Mouse (Mus musculus) lung, embryonic 15.5 days (tissue): ENCODE results near the gene Npr3. TPM values are rescaled to one million over a fixed set of nuclear protein-coding genes. Genes with fewer than 3 reads are reported as not detected.

Experiments used
- ATAC-seq: fragments of 200-750 bp; cut with Nextera tagmentation; 2 replicates; pipeline ENCODE4 v1.8.0; 2017; ENCODE audit warnings: moderate number of reproducible peaks, borderline replicate concordance; ENCODE audit not compliant: low FRiP score, low TSS enrichment; ENCODE audit errors: extremely low read depth
- H3K27ac ChIP-seq: fragments of 300-500 bp; sonication (generic); 2 replicates; pipeline ENCODE4 v1.5.1; 2015; ENCODE audit warnings: moderate library complexity, mild to moderate bottlenecking, inconsistent platforms
- H3K27me3 ChIP-seq: fragments of 300-500 bp; sonication (generic); 2 replicates; pipeline ENCODE4 v1.6.1; 2015; ENCODE audit warnings: inconsistent platforms
- H3K36me3 ChIP-seq: fragments of 300-500 bp; sonication (generic); 2 replicates; pipeline ENCODE4 v1.6.1; 2015; ENCODE audit warnings: inconsistent platforms
- H3K4me1 ChIP-seq: fragments of 300-500 bp; sonication (generic); 2 replicates; pipeline ENCODE4 v1.6.1; 2015; ENCODE audit warnings: inconsistent platforms
- H3K4me2 ChIP-seq: fragments of 300-500 bp; sonication (generic); 2 replicates; pipeline ENCODE4 v1.6.1; 2015; ENCODE audit warnings: inconsistent platforms, mild to moderate bottlenecking, moderate library complexity
- H3K4me3 ChIP-seq: fragments of 300-500 bp; sonication (generic); 2 replicates; pipeline ENCODE4 v1.5.1; 2015; ENCODE audit warnings: mild to moderate bottlenecking, inconsistent platforms
- H3K9ac ChIP-seq: fragments of 300-500 bp; sonication (generic); 2 replicates; pipeline ENCODE4 v1.6.1; 2015; ENCODE audit warnings: inconsistent platforms
- H3K9me3 ChIP-seq: fragments of 300-500 bp; sonication (generic); 2 replicates; pipeline ENCODE4 v1.6.1; 2016; ENCODE audit warnings: inconsistent platforms
- WGBS: fragments of 180-500 bp; shearing (Covaris S2); methylation state at CpG from one replicate; pipeline ENCODE4 v1.1.7; 2015; 5-methylcytosine and 5-hydroxymethylcytosine counted together
- polyA plus RNA-seq: library from polyadenylated mRNA; unstranded; fragments of >200 nt; fragmentation: Nextera tagmentation; extraction: Ambion mirVana; gene quantifications from 2 replicates; pipeline ENCODE4 v1.2.1, GENCODE M21; 2015

Gene Npr3
- polyA plus RNA-seq: 8.4 and 9.5 TPM in 2 replicates

GRCm38 (mm10) chr15:11906571-11907531 is at the start of gene Npr3:
Npr3 (minus strand) TSS chr15:11907287.
- H3K4me3 ChIP-seq: peak within 1 kb of the TSS; percentile 62
- WGBS: under 1% methylated on average over 42 of the region's 42 CpGs
- H3K4me1 ChIP-seq: peaks cover 34% of the 10 kb centered on the region
- no peaks in the 10 kb centered on the region for H3K9me3 ChIP-seq
- peak within 1 kb of the TSS; percentile 96 for H3K4me2 ChIP-seq
- ATAC-seq: peak; percentile 23; the same call in 1 of the 2 replicates
- no peaks in the 10 kb centered on the region for H3K36me3 ChIP-seq
- H3K9ac ChIP-seq: peak within 1 kb of the TSS; percentile 38
- H3K27me3 ChIP-seq: peaks cover 8% of the 10 kb centered on the region
- H3K27ac ChIP-seq: peak within 1 kb of the TSS; percentile 87

DNA sequence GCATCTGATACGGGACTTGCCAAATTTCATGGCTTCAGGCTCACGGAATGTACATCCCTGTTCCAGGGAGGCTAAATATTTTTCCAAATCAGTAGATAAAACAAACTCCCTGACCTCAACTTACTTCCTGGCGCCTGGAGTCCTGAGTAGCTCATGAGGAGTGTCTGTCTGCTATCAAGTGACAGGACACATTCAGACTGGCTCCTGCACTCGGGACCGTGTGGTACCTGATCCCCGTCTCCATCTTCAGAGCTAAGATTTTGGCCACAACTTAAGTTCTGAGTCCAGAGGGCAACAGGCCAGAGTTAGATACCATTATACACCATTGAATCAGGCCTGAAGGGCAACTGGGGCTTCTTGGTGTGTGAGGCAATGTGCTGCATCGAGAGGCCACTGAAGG is 49.0 kb upstream of the Npr3 start:
- H3K36me3 ChIP-seq: no peaks in the 10 kb centered on the region
- ATAC-seq: no peak
- no peaks in the 10 kb centered on the region for H3K4me1 ChIP-seq
- no peak overlapping the region for H3K27ac ChIP-seq
- H3K9ac ChIP-seq: no peak overlapping the region
- no peaks in the 10 kb centered on the region for H3K27me3 ChIP-seq
- no peak overlapping the region for H3K4me3 ChIP-seq
- H3K9me3 ChIP-seq: no peaks in the 10 kb centered on the region
- H3K4me2 ChIP-seq: no peak overlapping the region
- WGBS: 76% methylated on average over 7 of the region's 7 CpGs

GRCm38 (mm10) chr15:11954190-11954589 is 47.1 kb upstream of the Npr3 start:
- H3K36me3 ChIP-seq: no peaks in the 10 kb centered on the region
- H3K27me3 ChIP-seq: no peaks in the 10 kb centered on the region
- no peaks in the 10 kb centered on the region for H3K9me3 ChIP-seq
- no peaks in the 10 kb centered on the region for H3K4me1 ChIP-seq
- no peak overlapping the region for H3K4me3 ChIP-seq
- H3K9ac ChIP-seq: no peak overlapping the region
- no peak overlapping the region for H3K4me2 ChIP-seq
- no peak for ATAC-seq
- H3K27ac ChIP-seq: no peak overlapping the region
- 35% methylated on average over 4 of the region's 4 CpGs for WGBS

GRCm38 (mm10) chr15:11952159-11952558 is 45.1 kb upstream of the Npr3 start:
- 74% methylated on average over 3 of the region's 3 CpGs for WGBS
- Histone ChIP-seq H3K27ac (no peak overlapping the region), H3K4me3 (no peak overlapping the region), H3K4me2 (no peak overlapping the region), H3K27me3 (no peaks in the 10 kb centered on the region), H3K9me3 (no peaks in the 10 kb centered on the region), H3K4me1 (no peaks in the 10 kb centered on the region), H3K36me3 (no peaks in the 10 kb centered on the region), H3K9ac (no peak overlapping the region)
- ATAC-seq: no peak

- Histone ChIP-seq H3K36me3 (no peaks in the 10 kb centered on the region), H3K4me3 (no peak overlapping the region), H3K4me2 (no peak overlapping the region), H3K4me1 (no peaks in the 10 kb centered on the region), H3K27me3 (no peaks in the 10 kb centered on the region), H3K9me3 (no peaks in the 10 kb centered on the region), H3K27ac (no peak overlapping the region), H3K9ac (no peak overlapping the region)
- 92% methylated on average over 7 of the region's 7 CpGs for WGBS
- ATAC-seq: no peak
Observed at GRCm38 (mm10) chr15:11951181-11951580, 44.1 kb upstream of the Npr3 start.

GRCm38 (mm10) chr15:11950144-11950543 is 43.1 kb upstream of the Npr3 start:
- no peak overlapping the region for H3K4me3 ChIP-seq
- ATAC-seq: peak; percentile 23; the same call in 1 of the 2 replicates
- 85% methylated on average over 10 of the region's 10 CpGs for whole genome bisulfite sequencing

GRCm38 (mm10) chr15:11949490-11949889 is 42.4 kb upstream of the Npr3 start:
- no peaks in the 10 kb centered on the region for H3K4me1 ChIP-seq
- H3K4me3 ChIP-seq: no peak overlapping the region
- no peak overlapping the region for H3K4me2 ChIP-seq
- no peaks in the 10 kb centered on the region for H3K36me3 ChIP-seq
- no peak for ATAC-seq
- no peak overlapping the region for H3K27ac ChIP-seq
- no peak overlapping the region for H3K9ac ChIP-seq
- no peaks in the 10 kb centered on the region for H3K9me3 ChIP-seq
- H3K27me3 ChIP-seq: no peaks in the 10 kb centered on the region
- 77% methylated on average over 3 of the region's 3 CpGs for WGBS

More at GRCm38 (mm10) chr15:11950144-11950543, 43.1 kb upstream of the Npr3 start:
- H3K36me3 ChIP-seq: no peaks in the 10 kb centered on the region
- H3K4me2 ChIP-seq: no peak overlapping the region
- no peak overlapping the region for H3K9ac ChIP-seq
- H3K27me3 ChIP-seq: no peaks in the 10 kb centered on the region
- no peaks in the 10 kb centered on the region for H3K9me3 ChIP-seq
- no peaks in the 10 kb centered on the region for H3K4me1 ChIP-seq
- no peak overlapping the region for H3K27ac ChIP-seq

- H3K4me2 ChIP-seq: no peak overlapping the region
- no peaks in the 10 kb centered on the region for H3K27me3 ChIP-seq
- H3K36me3 ChIP-seq: no peaks in the 10 kb centered on the region
- no peak overlapping the region for H3K9ac ChIP-seq
- H3K9me3 ChIP-seq: no peaks in the 10 kb centered on the region
- WGBS: 64% methylated on average over 5 of the region's 5 CpGs
- no peaks in the 10 kb centered on the region for H3K4me1 ChIP-seq
- no peak overlapping the region for H3K4me3 ChIP-seq
- no peak for ATAC-seq
- no peak overlapping the region for H3K27ac ChIP-seq
Observed at GRCm38 (mm10) chr15:11940855-11941254, 33.8 kb upstream of the Npr3 start.

DNA sequence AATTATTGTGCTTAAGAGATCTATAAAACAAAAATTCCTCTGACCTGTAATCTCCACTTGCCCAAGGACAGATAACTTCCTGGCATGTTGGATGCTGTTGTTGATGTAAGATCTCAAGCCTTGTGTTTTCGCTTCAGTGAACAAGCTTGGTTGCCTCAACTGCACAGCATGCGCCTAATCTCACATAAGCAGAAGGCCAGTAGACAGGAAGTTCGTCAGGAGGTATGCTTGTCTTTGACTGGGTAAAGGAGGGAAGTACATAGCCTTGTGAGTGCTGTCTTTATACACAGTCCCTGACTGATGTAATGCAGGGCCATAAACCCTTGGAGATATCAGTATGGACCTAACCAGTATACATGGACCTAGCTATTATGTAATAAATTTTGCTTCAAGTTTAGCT is 20.7 kb upstream of the Npr3 start:
- H3K4me3 ChIP-seq: no peak overlapping the region
- H3K27me3 ChIP-seq: no peaks in the 10 kb centered on the region
- H3K9me3 ChIP-seq: no peaks in the 10 kb centered on the region
- no peak for ATAC-seq
- H3K27ac ChIP-seq: no peak overlapping the region
- H3K4me1 ChIP-seq: no peaks in the 10 kb centered on the region
- no peaks in the 10 kb centered on the region for H3K36me3 ChIP-seq
- no peak overlapping the region for H3K4me2 ChIP-seq
- 79% methylated on average over 3 of the region's 3 CpGs for WGBS
- no peak overlapping the region for H3K9ac ChIP-seq

DNA sequence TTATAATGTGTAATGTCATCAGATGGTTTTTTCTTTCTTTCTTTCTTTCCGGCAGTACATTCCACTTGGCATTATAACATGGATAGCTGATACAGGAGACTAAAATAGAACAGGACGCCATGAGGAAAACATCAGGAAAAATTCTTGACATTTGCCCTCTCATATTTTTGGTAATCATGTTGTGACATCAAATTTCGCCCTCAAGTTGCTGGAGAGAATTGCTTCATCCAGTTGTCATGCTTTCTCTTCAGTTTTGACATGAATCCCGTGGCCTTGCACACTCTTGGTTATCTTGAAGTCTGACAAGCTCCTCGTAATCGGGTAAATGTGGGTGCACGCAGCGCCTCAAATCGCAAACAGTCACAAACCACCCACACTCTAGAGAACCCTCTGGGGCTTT is 7.0 kb upstream of the Npr3 start:
- Histone ChIP-seq H3K27ac (no peak overlapping the region), H3K9ac (no peak overlapping the region), H3K27me3 (no peaks in the 10 kb centered on the region), H3K4me3 (no peak overlapping the region), H3K4me2 (no peak overlapping the region), H3K36me3 (no peaks in the 10 kb centered on the region), H3K4me1 (no peaks in the 10 kb centered on the region), H3K9me3 (no peaks in the 10 kb centered on the region)
- WGBS: 73% methylated on average over 9 of the region's 9 CpGs
- no peak for ATAC-seq

DNA sequence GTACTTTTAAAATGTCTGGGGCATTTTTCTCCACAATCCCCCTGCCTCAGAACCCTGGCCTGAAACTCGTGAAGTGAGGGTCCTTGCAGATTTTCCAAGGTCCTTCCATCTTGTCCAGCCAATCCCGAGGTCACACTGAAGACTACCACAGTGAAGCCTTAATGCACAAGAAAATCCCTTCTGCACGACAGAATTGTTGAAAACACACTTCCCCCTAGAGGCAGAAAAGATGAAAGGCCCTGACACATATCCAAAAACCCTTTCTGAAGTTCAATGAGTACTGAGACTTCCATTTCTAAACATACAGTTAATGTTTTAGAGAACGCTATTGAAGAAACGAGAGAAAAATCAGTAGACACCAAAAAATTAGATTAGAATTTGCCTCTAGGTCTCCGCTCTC is 2.8 kb upstream of the Npr3 start:
- H3K4me2 ChIP-seq: no peak overlapping the region
- peaks cover 2% of the 10 kb centered on the region for H3K27me3 ChIP-seq
- H3K4me1 ChIP-seq: peaks cover 15% of the 10 kb centered on the region
- ATAC-seq: no peak
- WGBS: 27% methylated on average over 6 of the region's 6 CpGs
- H3K36me3 ChIP-seq: no peaks in the 10 kb centered on the region
- no peak overlapping the region for H3K27ac ChIP-seq
- no peak overlapping the region for H3K9ac ChIP-seq
- H3K9me3 ChIP-seq: no peaks in the 10 kb centered on the region
- no peak overlapping the region for H3K4me3 ChIP-seq

- Histone ChIP-seq H3K4me2 (peak overlapping the region; percentile 96), H3K4me1 (peaks cover 31% of the 10 kb centered on the region), H3K4me3 (peak overlapping the region; percentile 17), H3K36me3 (no peaks in the 10 kb centered on the region), H3K27me3 (peaks cover 8% of the 10 kb centered on the region), H3K27ac (peak overlapping the region; percentile 62), H3K9ac (no peak overlapping the region; the same call in 1 of the 2 replicates), H3K9me3 (no peaks in the 10 kb centered on the region)
- peak; percentile 24; the same call in 1 of the 2 replicates for ATAC-seq
- WGBS: 6% methylated on average over 11 of the region's 11 CpGs
Observed at GRCm38 (mm10) chr15:11908166-11908565, 1.1 kb upstream of the Npr3 start.
